ENCODE assay signal across 9 mouse cellular contexts in genomic region chr7:83567841-83568500, GRCm38 (mm10). TPM values are rescaled to one million over a fixed set of nuclear protein-coding genes. Genes with fewer than 3 reads are reported as not detected.
DNase-seq lines count a peak whose midpoint lies in the region; ATAC-seq and TF ChIP-seq lines count a peak whose summit lies in the region.
"Had no signal": no experiment of that assay in that cellular context is flagged by ENCODE, and none has a peak within 500 bp of the region (broad histone marks: within the 10 kb centered on the region; RNA-seq: fewer than 3 reads in every experiment).

No protein-coding gene starts in this region.

- TF ChIP-seq RAD21 in MEL (IDR thresholded peaks at IDR 0.05; ENCODE audit: low read depth, low read length), result peak; percentile 23

- no peak overlapping the region for H3K4me3 ChIP-seq in MEL (ENCODE audit: control insufficient read depth in 1 of 2, insufficient read depth in 1 of 2, low read depth in 2 of 2, low read length in 2 of 2)

- H3K4me1 ChIP-seq in MEL (ENCODE audit: control insufficient read depth in 1 of 2, insufficient read depth in 2 of 2, low read length in 2 of 2), result no peaks in the 10 kb centered on the region

- TF ChIP-seq EP300 in MEL (IDR thresholded peaks at IDR 0.05; ENCODE audit: low read depth in 1 of 2, low read length in 2 of 2), result no peak

- intact Hi-C loops in left cerebral cortex, postnatal 10 days (cut with DNase I), result loop anchor here (5.0 to 10.0 kb wide), 4 partner anchors 109 to 317 kb away; partner anchors contain the start of genes Mesd and Tlnrd1

- peak in 1 of 3 experiments; percentile 32; a peak in 2 of 6 replicates for TF ChIP-seq CTCF in MEL (IDR thresholded peaks at IDR 0.05 in 2 of 3, conservative IDR thresholded peaks at IDR 0.05 in 1 of 3; ENCODE audit: control insufficient read depth in 1 of 3, insufficient read depth in 1 of 3, low read depth in 2 of 3, low read length in 3 of 3, poor library complexity in 1 of 3, severe bottlenecking in 1 of 3)

- no peak overlapping the region for H3K9ac ChIP-seq in MEL (ENCODE audit: control insufficient read depth, low read depth, low read length, poor library complexity, severe bottlenecking)

- no peaks in the 10 kb centered on the region for H3K9me3 ChIP-seq in MEL (replicated peaks; ENCODE audit: insufficient read depth, low read length)

- ATAC-seq in cerebellum, adult (ENCODE audit: insufficient number of reproducible peaks, low FRiP score, low TSS enrichment), result peak; percentile 50
- ATAC-seq in granulocyte monocyte progenitor cell, adult 5-6 weeks (replicated peaks; ENCODE audit: poor library complexity, severe bottlenecking), result peak; percentile 50

- H3K79me2 ChIP-seq in MEL (ENCODE audit: control insufficient read depth, insufficient read depth, low read length, poor library complexity), result no peaks in the 10 kb centered on the region

- no peak for TF ChIP-seq POLR2A in MEL (IDR thresholded peaks at IDR 0.05; ENCODE audit: control insufficient read depth in 1 of 2, insufficient read depth in 1 of 2, low read depth in 1 of 2, low read length in 2 of 2, poor library complexity in 1 of 2)

- no peaks in the 10 kb centered on the region; a peak in 1 of 4 replicates for H3K36me3 ChIP-seq in MEL (ENCODE audit: control insufficient read depth in 1 of 2, insufficient read depth in 2 of 2, low read length in 2 of 2)

- peak; percentile 39 for DNase-seq in left cerebral cortex, postnatal 10 days (ENCODE audit: extremely low spot score in 1 of 2, low spot score in 2 of 2)
- DNase-seq in left cerebral cortex, adult 11 months (ENCODE audit: low spot score), result no peak
- no peak for DNase-seq in MEL (ENCODE audit: low read depth, low spot score)
- DNase-seq in layer of hippocampus, postnatal 14 days (ENCODE audit: low spot score in 2 of 2), result peak; percentile 35 to 48
- DNase-seq in naive thymus-derived CD4-positive, alpha-beta T cell, adult 2 months (ENCODE audit: low read depth), result peak; percentile 77
- DNase-seq in c-Kit-positive CD71-positive TER-119-positive erythroid progenitor cells, embryonic 14.5 days (ENCODE audit: low spot score), result no peak

- H3K27ac ChIP-seq in MEL (ENCODE audit: control insufficient read depth, low read depth, low read length), result no peak overlapping the region
- H3K27ac ChIP-seq: macrophage had no signal

- no peaks in the 10 kb centered on the region for H3K27me3 ChIP-seq in MEL (ENCODE audit: control insufficient read depth in 1 of 2, insufficient read depth in 2 of 2, low read length in 2 of 2)

TF ChIP-seq in MEL, 35 proteins besides CTCF, POLR2A, EP300 and RAD21:
- TF ChIP-seq POLR2AphosphoS2 (IDR thresholded peaks at IDR 0.05; ENCODE audit: low read length) (no peak), MAX (IDR thresholded peaks at IDR 0.05; ENCODE audit: low read length) (no peak), HCFC1 (IDR thresholded peaks at IDR 0.05; ENCODE audit: low read depth, low read length) (no peak), USF2 (IDR thresholded peaks at IDR 0.05; ENCODE audit: borderline replicate concordance in 1 of 2, insufficient read depth in 1 of 2, low read depth in 1 of 2, low read length in 2 of 2) (no peak), MAZ (IDR thresholded peaks at IDR 0.05; ENCODE audit: low read depth, low read length) (no peak), RCOR1 (IDR thresholded peaks at IDR 0.05; ENCODE audit: low read depth, low read length) (no peak), BHLHE40 (IDR thresholded peaks at IDR 0.05; ENCODE audit: borderline replicate concordance, low read depth, low read length) (no peak), SMC3 (IDR thresholded peaks at IDR 0.05; ENCODE audit: low read depth, low read length) (peak; percentile 28; the same call in 1 of the 2 replicates)

RNA-seq across cellular contexts. Expression of gene Tmc3, which starts 16.8 kb away (rescaled TPM):
- total RNA-seq in left cerebral cortex, postnatal 10 days (2021), result under 1 TPM; 0.11 to 0.12 TPM
- total RNA-seq in MEL (2012; rRNA removed), result not detected in 2 replicates
- not detected for polyA plus RNA-seq in MEL (2012; ENCODE audit: insufficient read depth in 1 of 2, insufficient read length in 2 of 2, low read depth in 1 of 2, low replicate concordance in 2 of 2, missing spikeins in 1 of 2)
- not detected in 2 replicates for total RNA-seq in granulocyte monocyte progenitor cell, adult 5-6 weeks (2014; fragmentation: Nextera tagmentation)
- 0.04 TPM in 1 of 2 replicates, not detected in the other for total RNA-seq in granulocyte monocyte progenitor cell, adult 5-6 weeks (2017)
- total RNA-seq in layer of hippocampus, postnatal 14 days (2021), result under 1 TPM; 0.17 to 0.41 TPM
- polyA plus RNA-seq: macrophage had no signal

Comparison
In these comparisons a context has a peak if more than half of its experiments do, and no peak if none do; other contexts are left out.
1. DNase-seq: peak in left cerebral cortex, postnatal 10 days (2 of 2), layer of hippocampus, postnatal 14 days (2 of 2) and naive thymus-derived CD4-positive, alpha-beta T cell, adult 2 months (single experiment); none in left cerebral cortex, adult 11 months (single experiment), MEL (single experiment) and c-Kit-positive CD71-positive TER-119-positive erythroid progenitor cells, embryonic 14.5 days (single experiment).